Mouse (Mus musculus) heart, embryonic 16.5 days (tissue): Measurements from ENCODE around the gene 4933409G03Rik. TPM values are rescaled to one million over a fixed set of nuclear protein-coding genes. Genes with fewer than 3 reads are reported as not detected.

Source experiments
- polyA plus RNA-seq: library from polyadenylated mRNA; unstranded; fragments of >200 nt; fragmentation: Nextera tagmentation; extraction: Ambion mirVana; gene quantifications from 2 replicates; pipeline ENCODE4 v1.2.1, GENCODE M21; 2015

4933409G03Rik gene
- polyA plus RNA-seq, 1 experiment from 2014 or later: not detected

Other genes starting within 250 kb of the 4933409G03Rik start
- gene Stk39, start 110.1 kb upstream of the 4933409G03Rik start, polyA plus RNA-seq: 61.8 and 66.0 TPM in 2 replicates
- gene 4932414N04Rik, start 74.1 kb downstream of the 4933409G03Rik start, polyA plus RNA-seq: not detected in 2 replicates